Mouse (Mus musculus): ENCODE measurements around the gene Gphb5.

Gene Gphb5

GRCm38 (mm10) chr12:75394011-75394773, 22.4 kb downstream of the Gphb5 start:
- DNase-seq (ENCODE audit: extremely low read depth, insufficient read length, low spot score): no peak

GRCm38 (mm10) chr12:75391526-75391925, 25.1 kb downstream of the Gphb5 start:
- no peak for DNase-seq (ENCODE audit: extremely low read depth, insufficient read length, low spot score)

GRCm38 (mm10) chr12:75389308-75390135, 27.1 kb downstream of the Gphb5 start:
- DNase-seq (ENCODE audit: extremely low read depth, insufficient read length, low spot score): no peak

- DNase-seq (ENCODE audit: extremely low read depth, insufficient read length, low spot score): no peak
These were observed 28.1 kb downstream of the Gphb5 start for GRCm38 (mm10) chr12:75388521-75388920.

GRCm38 (mm10) chr12:75387846-75388245, 28.7 kb downstream of the Gphb5 start:
- no peak for DNase-seq (ENCODE audit: extremely low read depth, insufficient read length, low spot score)

- DNase-seq (ENCODE audit: extremely low read depth, insufficient read length, low spot score): no peak
These were observed 29.4 kb downstream of the Gphb5 start for GRCm38 (mm10) chr12:75387156-75387555.

GRCm38 (mm10) chr12:75386731-75387130, 29.9 kb downstream of the Gphb5 start:
- DNase-seq (ENCODE audit: extremely low read depth, insufficient read length, low spot score): no peak

GRCm38 (mm10) chr12:75376126-75376525, 40.5 kb downstream of the Gphb5 start:
- no peak for DNase-seq (ENCODE audit: extremely low read depth, insufficient read length, low spot score)

- no peak for DNase-seq (ENCODE audit: extremely low read depth, insufficient read length, low spot score)
These were observed 41.5 kb downstream of the Gphb5 start for GRCm38 (mm10) chr12:75375060-75375459.

- DNase-seq (ENCODE audit: extremely low read depth, insufficient read length, low spot score): no peak
These were observed 42.1 kb downstream of the Gphb5 start for GRCm38 (mm10) chr12:75374437-75374836.

GRCm38 (mm10) chr12:75369418-75369851, 47.1 kb downstream of the Gphb5 start:
- no peak for DNase-seq (ENCODE audit: extremely low read depth, insufficient read length, low spot score)

- DNase-seq (ENCODE audit: extremely low read depth, insufficient read length, low spot score): no peak
These were observed 48.1 kb downstream of the Gphb5 start for GRCm38 (mm10) chr12:75368527-75368926.

- DNase-seq (ENCODE audit: extremely low read depth, insufficient read length, low spot score): no peak
These were observed 49.2 kb downstream of the Gphb5 start for GRCm38 (mm10) chr12:75367371-75367770.

- no peak for DNase-seq (ENCODE audit: extremely low read depth, insufficient read length, low spot score)
These were observed 50.9 kb downstream of the Gphb5 start for GRCm38 (mm10) chr12:75365621-75366124.

GRCm38 (mm10) chr12:75364416-75364815, 52.2 kb downstream of the Gphb5 start:
- no peak for DNase-seq (ENCODE audit: extremely low read depth, insufficient read length, low spot score)

- DNase-seq (ENCODE audit: extremely low read depth, insufficient read length, low spot score): no peak
These were observed 54.1 kb downstream of the Gphb5 start for GRCm38 (mm10) chr12:75362456-75362855.
